In the genomic region with DNA sequence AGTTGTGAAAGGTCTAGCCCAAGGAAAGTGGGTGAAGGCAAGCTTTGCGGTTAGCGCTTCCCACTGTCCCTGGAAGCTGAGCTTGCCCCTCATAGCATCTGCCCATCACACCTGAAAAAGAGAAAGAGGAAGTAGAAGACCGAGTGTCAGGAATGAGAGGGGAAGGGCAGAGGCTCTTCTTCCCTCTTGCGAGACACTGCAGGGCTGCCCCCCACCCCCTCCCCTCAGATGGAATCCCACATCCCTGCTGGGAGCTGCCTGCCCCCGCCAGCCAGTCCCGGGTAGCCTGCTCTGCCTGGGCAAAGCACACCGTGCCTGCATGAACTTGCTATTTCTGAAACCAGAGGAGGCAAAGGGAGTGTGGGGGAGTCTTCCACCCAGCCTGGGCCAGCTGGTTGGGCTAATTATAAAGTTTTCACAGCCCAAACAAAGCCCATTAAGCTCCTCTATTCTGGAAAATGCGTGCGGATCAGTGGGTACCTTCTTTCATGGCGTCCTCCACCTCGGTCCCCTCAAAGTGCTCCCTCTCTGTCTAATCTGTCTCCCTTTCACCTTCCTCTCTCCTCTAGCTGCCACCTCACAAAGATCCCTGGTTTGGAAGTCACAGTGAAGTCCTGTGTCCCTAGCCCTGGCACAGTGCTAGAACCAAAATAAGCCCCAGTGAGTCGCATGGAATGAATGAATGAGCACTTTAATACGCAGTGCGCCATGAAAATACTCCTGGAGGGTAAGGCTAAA, we compare ENCODE assay signal across 9 mouse cellular contexts. TPM values are rescaled to one million over a fixed set of nuclear protein-coding genes. Genes with fewer than 3 reads are reported as not detected.
DNase-seq lines count a peak whose midpoint lies in the region; ATAC-seq and TF ChIP-seq lines count a peak whose summit lies in the region.
"Had no signal": no experiment of that assay in that cellular context is flagged by ENCODE, and none has a peak within 500 bp of the region (broad histone marks: within the 10 kb centered on the region; RNA-seq: fewer than 3 reads in every experiment).

No protein-coding gene starts in this region.

- H3K9ac ChIP-seq in midbrain, embryonic 11.5 days (ENCODE audit: low read length): no peak overlapping the region; the same call in 1 of the 2 replicates
- no peak overlapping the region for H3K9ac ChIP-seq in midbrain, embryonic 16.5 days (ENCODE audit: low read depth, low read length)
- H3K9ac ChIP-seq: hindbrain, embryonic 15.5 days had no signal

- no peak for TF ChIP-seq CTCF in gastrocnemius, adult 2 months (IDR thresholded peaks at IDR 0.05)

- peak; percentile 59 for DNase-seq in gastrocnemius, adult 2 months
- DNase-seq in gastrocnemius, postnatal 36 days: no peak
- no peak for DNase-seq in midbrain, embryonic 11.5 days (ENCODE audit: low spot score, missing footprints)
- peak; percentile 39 for DNase-seq in induced T-regulatory cell, adult 2 months (ENCODE audit: low read depth)
- peak; percentile 30 for DNase-seq in right cerebral cortex, postnatal 25 days
- DNase-seq in cerebellum, postnatal 14 days: no peak
- no peak for DNase-seq in thymus, postnatal 14 days

- H3K27me3 ChIP-seq in midbrain, embryonic 11.5 days (ENCODE audit: control insufficient read depth, insufficient read depth, low read length): no peaks in the 10 kb centered on the region
- no peaks in the 10 kb centered on the region for H3K27me3 ChIP-seq in midbrain, embryonic 16.5 days (ENCODE audit: control insufficient read depth, insufficient read depth, low read depth, low read length)
- H3K27me3 ChIP-seq: hindbrain, embryonic 15.5 days had no signal

- 0 out of 2 replicates have a peak, but pooled peaks cover 2% of the 10 kb centered on the region for H3K4me1 ChIP-seq in midbrain, embryonic 11.5 days (ENCODE audit: control insufficient read depth, insufficient read depth, low read length)
- H3K4me1 ChIP-seq in midbrain, embryonic 16.5 days (ENCODE audit: control insufficient read depth, insufficient read depth, low read length): no peaks in the 10 kb centered on the region
- H3K4me1 ChIP-seq: hindbrain, embryonic 15.5 days had no signal

- no peak overlapping the region for H3K4me2 ChIP-seq in midbrain, embryonic 11.5 days
- no peak overlapping the region for H3K4me2 ChIP-seq in midbrain, embryonic 16.5 days (ENCODE audit: low read length)
- H3K4me2 ChIP-seq: hindbrain, embryonic 15.5 days had no signal

- H3K27ac ChIP-seq in gastrocnemius, adult 2 months: peak overlapping the region; percentile 88
- no peak overlapping the region for H3K27ac ChIP-seq in midbrain, embryonic 11.5 days (ENCODE audit: low read depth, low read length)
- no peak overlapping the region for H3K27ac ChIP-seq in midbrain, embryonic 16.5 days (ENCODE audit: low read length)
- H3K27ac ChIP-seq: hindbrain, embryonic 15.5 days had no signal

- H3K4me3 ChIP-seq in gastrocnemius, adult 2 months: peak overlapping the region; percentile 51
- no peak overlapping the region for H3K4me3 ChIP-seq in midbrain, embryonic 11.5 days (ENCODE audit: low read depth, low read length)
- H3K4me3 ChIP-seq in midbrain, embryonic 16.5 days (ENCODE audit: low read depth, low read length): no peak overlapping the region
- H3K4me3 ChIP-seq: hindbrain, embryonic 15.5 days had no signal

- peak; percentile 38; the same call in 1 of the 2 replicates for ATAC-seq in midbrain, embryonic 11.5 days (ENCODE audit: low FRiP score)
- no peak for ATAC-seq in midbrain, embryonic 16.5 days

- intact Hi-C loops in gastrocnemius, adult 2 months (cut with DNase I): loop anchor here (2.0 to 5.0 kb wide), 2 partner anchors 68 to 84 kb away; no protein-coding TSS in a partner anchor
- intact Hi-C loops in gastrocnemius, postnatal 36 days (cut with DNase I): loop anchor here (5.0 kb wide), 1 partner anchor 69 kb away; no protein-coding TSS in a partner anchor

- WGBS in midbrain, embryonic 11.5 days: 29% methylated on average over 13 of the region's 14 CpGs
- 28% methylated on average over 14 of the region's 14 CpGs for WGBS in midbrain, embryonic 16.5 days

- no peaks in the 10 kb centered on the region for H3K36me3 ChIP-seq in midbrain, embryonic 11.5 days (ENCODE audit: control insufficient read depth, insufficient read depth, low read length)
- no peaks in the 10 kb centered on the region for H3K36me3 ChIP-seq in midbrain, embryonic 16.5 days (ENCODE audit: control insufficient read depth, insufficient read depth, low read length)
- H3K36me3 ChIP-seq: hindbrain, embryonic 15.5 days had no signal

- H3K9me3 ChIP-seq in midbrain, embryonic 11.5 days (ENCODE audit: control insufficient read depth, low read length): no peaks in the 10 kb centered on the region
- no peaks in the 10 kb centered on the region for H3K9me3 ChIP-seq in midbrain, embryonic 16.5 days (replicated peaks; ENCODE audit: control insufficient read depth, low read length, poor library complexity, severe bottlenecking)
- H3K9me3 ChIP-seq: hindbrain, embryonic 15.5 days had no signal

RNA-seq across cellular contexts. Expression of a gene that starts 20.0 kb away (rescaled TPM):
- total RNA-seq in gastrocnemius, adult 2 months (2021): under 1 TPM in 1 of 2 experiments, not detected in 1; 0.15 TPM
- total RNA-seq in gastrocnemius, postnatal 36 days (2021): under 1 TPM in 1 of 2 experiments, not detected in 1; 0.30 TPM
- 1.1 and 1.2 TPM in 2 replicates for polyA plus RNA-seq in midbrain, embryonic 11.5 days (2014; fragmentation: Nextera tagmentation; extraction: Ambion mirVana)
- 0.19 and 0.27 TPM in 2 replicates for polyA plus RNA-seq in midbrain, embryonic 16.5 days (2015; fragmentation: Nextera tagmentation; extraction: Ambion mirVana)

RNA-seq across cellular contexts. Expression of a gene that starts 34.8 kb away (rescaled TPM):
- total RNA-seq in gastrocnemius, adult 2 months (2021): 100 to 1,000 TPM; 191 to 193 TPM
- total RNA-seq in gastrocnemius, postnatal 36 days (2021): 100 to 1,000 TPM; 153 to 159 TPM
- 68.0 and 69.0 TPM in 2 replicates for polyA plus RNA-seq in midbrain, embryonic 11.5 days (2014; fragmentation: Nextera tagmentation; extraction: Ambion mirVana)
- polyA plus RNA-seq in midbrain, embryonic 16.5 days (2015; fragmentation: Nextera tagmentation; extraction: Ambion mirVana): 49.4 and 51.1 TPM in 2 replicates

Comparison
In these comparisons a context has a peak if more than half of its experiments do, and no peak if none do; other contexts are left out.
1. DNase-seq: peak in gastrocnemius, adult 2 months (single experiment), induced T-regulatory cell, adult 2 months (single experiment) and right cerebral cortex, postnatal 25 days (single experiment); none in gastrocnemius, postnatal 36 days (0 of 2), midbrain, embryonic 11.5 days (single experiment), cerebellum, postnatal 14 days (0 of 2) and thymus, postnatal 14 days (single experiment).